ENCODE assay signal across 29 mouse cellular contexts in genomic region chr3:138536031-138536430, GRCm38 (mm10). TPM values are rescaled to one million over a fixed set of nuclear protein-coding genes. Genes with fewer than 3 reads are reported as not detected.
DNase-seq lines count a peak whose midpoint lies in the region; ATAC-seq and TF ChIP-seq lines count a peak whose summit lies in the region.
"Had no signal": no experiment of that assay in that cellular context is flagged by ENCODE, and none has a peak within 500 bp of the region (broad histone marks: within the 10 kb centered on the region; RNA-seq: fewer than 3 reads in every experiment).

No protein-coding gene starts in this region.

- no peaks in the 10 kb centered on the region for H3K9me3 ChIP-seq in kidney, embryonic 14.5 days (ENCODE audit: control insufficient read depth, low read length)
- H3K9me3 ChIP-seq: embryonic facial prominence, embryonic 10.5 days; embryonic facial prominence, embryonic 13.5 days; forebrain, embryonic 12.5 days; forebrain, embryonic 15.5 days; heart, embryonic 12.5 days; heart, embryonic 15.5 days; hindbrain, embryonic 10.5 days; hindbrain, embryonic 13.5 days had no signal

- 96% methylated on average over 2 of the region's 2 CpGs for WGBS in kidney, embryonic 14.5 days

- H3K9ac ChIP-seq in kidney, embryonic 14.5 days (ENCODE audit: low read depth, low read length), result no peak overlapping the region
- H3K9ac ChIP-seq: embryonic facial prominence, embryonic 13.5 days; forebrain, embryonic 12.5 days; forebrain, embryonic 15.5 days; heart, embryonic 12.5 days; heart, embryonic 15.5 days; hindbrain, embryonic 13.5 days had no signal

- H3K4me2 ChIP-seq in kidney, embryonic 14.5 days (replicated peaks; ENCODE audit: low read depth, low read length), result no peak overlapping the region
- H3K4me2 ChIP-seq: embryonic facial prominence, embryonic 13.5 days; forebrain, embryonic 12.5 days; forebrain, embryonic 15.5 days; heart, embryonic 12.5 days; heart, embryonic 15.5 days; hindbrain, embryonic 13.5 days had no signal

- intact Hi-C loops in gastrocnemius, adult 2 months (cut with DNase I), result no loop called here

- H3K27ac ChIP-seq in gastrocnemius, adult 2 months, result 0 out of 2 replicates have a peak overlapping the region, but pooled peaks have one; percentile 24
- H3K27ac ChIP-seq in kidney, embryonic 14.5 days (ENCODE audit: low read depth, low read length), result no peak overlapping the region
- H3K27ac ChIP-seq: embryonic facial prominence, embryonic 10.5 days; embryonic facial prominence, embryonic 13.5 days; forebrain, embryonic 12.5 days; forebrain, embryonic 15.5 days; heart, embryonic 15.5 days; hindbrain, embryonic 10.5 days; hindbrain, embryonic 13.5 days had no signal

- DNase-seq in gastrocnemius, adult 2 months, result no peak
- DNase-seq in gastrocnemius, postnatal 10 days, result no peak
- DNase-seq in kidney, adult 18-20 months, result peak; percentile 31
- no peak for DNase-seq in kidney, postnatal 10 days
- peak; percentile 76 for DNase-seq in kidney, adult 9 months
- peak; percentile 60 to 76 for DNase-seq in kidney, postnatal 36 days
- DNase-seq in thymus, postnatal 0 days (ENCODE audit: low spot score), result no peak
- DNase-seq: adrenal gland, adult 8-10 months; adrenal gland, postnatal 25 days; cerebellum, adult 11-12 months; cerebellum, adult 8-10 months; cerebellum, postnatal 10 days; cerebellum, postnatal 36 days; embryo, embryonic 11 days; gastrocnemius, postnatal 25 days; heart, adult 18-20 months; heart, postnatal 10 days; heart, postnatal 36 days had no signal

- no peak for ATAC-seq in kidney, embryonic 14.5 days (ENCODE audit: low FRiP score, low TSS enrichment)
- ATAC-seq: activated CD4-positive, CD25-positive, alpha-beta regulatory T cell, adult 4 months; forebrain, embryonic 15.5 days had no signal

- no peak overlapping the region for H3K4me3 ChIP-seq in gastrocnemius, adult 2 months
- no peak overlapping the region for H3K4me3 ChIP-seq in kidney, embryonic 14.5 days (ENCODE audit: low read length)
- H3K4me3 ChIP-seq: embryonic facial prominence, embryonic 10.5 days; embryonic facial prominence, embryonic 13.5 days; erythroblast, embryonic 14.5 days; forebrain, embryonic 12.5 days; forebrain, embryonic 15.5 days; heart, embryonic 12.5 days; heart, embryonic 15.5 days; hindbrain, embryonic 10.5 days; hindbrain, embryonic 13.5 days had no signal

- no peak for TF ChIP-seq CTCF in gastrocnemius, adult 2 months (IDR thresholded peaks at IDR 0.05)

- H3K4me1 ChIP-seq in kidney, embryonic 14.5 days (ENCODE audit: control insufficient read depth, insufficient read depth, low read length), result peaks cover 8% of the 10 kb centered on the region; the same call in 1 of the 2 replicates

- H3K36me3 ChIP-seq in kidney, embryonic 14.5 days (ENCODE audit: control insufficient read depth, insufficient read depth, low read length), result 0 out of 2 replicates have a peak, but pooled peaks cover 3% of the 10 kb centered on the region
- H3K36me3 ChIP-seq: forebrain, embryonic 12.5 days; forebrain, embryonic 15.5 days; heart, embryonic 15.5 days had no signal

- H3K27me3 ChIP-seq in kidney, embryonic 14.5 days (ENCODE audit: control insufficient read depth, insufficient read depth, low read length), result no peaks in the 10 kb centered on the region
- H3K27me3 ChIP-seq: embryonic facial prominence, embryonic 13.5 days; forebrain, embryonic 12.5 days; forebrain, embryonic 15.5 days; heart, embryonic 12.5 days; heart, embryonic 15.5 days; hindbrain, embryonic 13.5 days had no signal

RNA-seq across cellular contexts. Expression of gene Eif4e, which starts 10.1 kb away (rescaled TPM):
- total RNA-seq in gastrocnemius, adult 2 months (2021), result 100 to 1,000 TPM; 128 to 156 TPM
- 100 to 1,000 TPM; 125 to 129 TPM for total RNA-seq in gastrocnemius, postnatal 10 days (2021)
- polyA plus RNA-seq in kidney, embryonic 14.5 days (2014; fragmentation: Nextera tagmentation; extraction: Ambion mirVana), result 417 and 426 TPM in 2 replicates
- 251 and 280 TPM in 2 replicates for polyA plus RNA-seq in thymus, postnatal 0 days (2015; fragmentation: Nextera tagmentation; extraction: Ambion mirVana)

RNA-seq across cellular contexts. Expression of gene Metap1, which starts 46.7 kb away (rescaled TPM):
- 10 to 100 TPM; 44.7 to 49.3 TPM for total RNA-seq in gastrocnemius, adult 2 months (2021)
- total RNA-seq in gastrocnemius, postnatal 10 days (2021), result 10 to 100 TPM; 44.9 to 47.0 TPM
- polyA plus RNA-seq in kidney, embryonic 14.5 days (2014; fragmentation: Nextera tagmentation; extraction: Ambion mirVana), result 35.3 and 54.0 TPM in 2 replicates
- polyA plus RNA-seq in thymus, postnatal 0 days (2015; fragmentation: Nextera tagmentation; extraction: Ambion mirVana), result 32.8 and 36.3 TPM in 2 replicates

Comparison
In these comparisons a context has a peak if more than half of its experiments do, and no peak if none do; other contexts are left out.
1. DNase-seq: peak in kidney, adult 18-20 months (single experiment), kidney, adult 9 months (single experiment) and kidney, postnatal 36 days (2 of 2); none in gastrocnemius, adult 2 months (single experiment), gastrocnemius, postnatal 10 days (single experiment), kidney, postnatal 10 days (single experiment) and thymus, postnatal 0 days (single experiment).